Mouse (Mus musculus) olfactory bulb, adult 2 months (tissue): ENCODE measurements around the gene Gm4969.

Experiments used
- CTCF ChIP-seq: fragments of 200-500 bp; IDR thresholded peaks from 2 replicates; pipeline ENCODE4 v1.5.1; 2012; ENCODE audit warnings: low read depth, mild to moderate bottlenecking, low read length, moderate library complexity; ENCODE audit not compliant: insufficient read depth
- POLR2A ChIP-seq: fragments of 200-500 bp; IDR thresholded peaks from 2 replicates; pipeline ENCODE4 v1.6.1; 2012; ENCODE audit warnings: mild to moderate bottlenecking, low read depth, low read length, moderate library complexity; ENCODE audit not compliant: insufficient read depth

DNA sequence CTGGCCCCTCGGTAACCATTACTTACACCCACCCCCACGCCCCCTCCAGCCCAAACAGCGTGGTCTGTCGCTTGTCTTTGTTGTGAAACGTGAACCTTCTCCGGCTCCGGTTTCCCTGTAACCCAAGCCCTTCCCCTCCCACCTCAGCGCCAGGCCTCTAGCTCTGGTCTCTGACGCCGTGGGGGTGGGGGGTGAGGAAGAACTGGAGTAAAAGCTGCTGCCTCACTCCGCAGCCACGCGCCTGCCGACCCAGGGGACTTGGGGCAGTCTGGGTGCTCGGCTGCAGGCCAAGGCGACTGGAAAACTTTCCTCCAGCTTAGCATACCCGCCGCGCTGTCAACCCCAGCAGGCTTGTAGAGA, 22.4 kb downstream of the Gm4969 start:
- TF ChIP-seq POLR2A = no peak
- no peak for TF ChIP-seq CTCF
